Mouse (Mus musculus) cerebellum, postnatal 10 days (tissue): ENCODE measurements around the gene Tax1bp3.

ENCODE experiments used
- DNase-seq, 2 experiments: peaks; one replicate each; pipeline ENCODE4 v3.0.0; 2021; ENCODE audit warnings: mixed read lengths in 2 of 2

Tax1bp3 gene

GRCm38 (mm10) chr11:73176186-73176585, 697 bp upstream of the Tax1bp3 start:
- DNase-seq: no peak

- peak in 1 of 2 experiments; percentile 72 for DNase-seq
These were observed 609 bp downstream of the Tax1bp3 start for GRCm38 (mm10) chr11:73177509-73177875.

- peak in 1 of 2 experiments; percentile 39 for DNase-seq
These were observed 1.0 kb downstream of the Tax1bp3 start for GRCm38 (mm10) chr11:73177895-73178294.

- no peak for DNase-seq
These were observed 9.2 kb downstream of the Tax1bp3 start for GRCm38 (mm10) chr11:73185872-73186615.

- no peak for DNase-seq
These were observed 10.3 kb downstream of the Tax1bp3 start for GRCm38 (mm10) chr11:73187231-73187630.

- DNase-seq: peak; percentile 74 to 78
These were observed 16.2 kb downstream of the Tax1bp3 start for GRCm38 (mm10) chr11:73193047-73193446.

- DNase-seq: no peak
These were observed 17.6 kb downstream of the Tax1bp3 start for GRCm38 (mm10) chr11:73194444-73194843.

- DNase-seq: no peak
These were observed 21.3 kb downstream of the Tax1bp3 start for GRCm38 (mm10) chr11:73198190-73198589.

GRCm38 (mm10) chr11:73198603-73199229, 21.8 kb downstream of the Tax1bp3 start, which contains the start of gene Ctns:
Gene Ctns, minus strand, starts transcription at chr11:73199042.
- peak; percentile 86 to 88 for DNase-seq

- peak; percentile 98 for DNase-seq
These were observed 22.4 kb downstream of the Tax1bp3 start, which contains the start of gene Shpk for GRCm38 (mm10) chr11:73199230-73199712. Gene Shpk, plus strand, starts transcription at chr11:73199460.

- DNase-seq: no peak
These were observed 23.0 kb downstream of the Tax1bp3 start for GRCm38 (mm10) chr11:73199879-73200278.

- DNase-seq: no peak
These were observed 24.1 kb downstream of the Tax1bp3 start for GRCm38 (mm10) chr11:73201021-73201420.

- peak in 1 of 2 experiments; percentile 29 for DNase-seq
These were observed 24.7 kb downstream of the Tax1bp3 start for GRCm38 (mm10) chr11:73201597-73201996.

- DNase-seq: no peak
These were observed 27.0 kb downstream of the Tax1bp3 start for GRCm38 (mm10) chr11:73203895-73204294.

GRCm38 (mm10) chr11:73205194-73205593, 28.3 kb downstream of the Tax1bp3 start:
- no peak for DNase-seq

- no peak for DNase-seq
These were observed 30.7 kb downstream of the Tax1bp3 start for GRCm38 (mm10) chr11:73207621-73208020.

- peak; percentile 56 to 71 for DNase-seq
These were observed 37.1 kb downstream of the Tax1bp3 start for GRCm38 (mm10) chr11:73213956-73214355.

- DNase-seq: no peak
These were observed 42.8 kb downstream of the Tax1bp3 start for GRCm38 (mm10) chr11:73219671-73220070.

GRCm38 (mm10) chr11:73220651-73221050, 43.8 kb downstream of the Tax1bp3 start:
- DNase-seq: no peak

- no peak for DNase-seq
These were observed 46.0 kb downstream of the Tax1bp3 start for GRCm38 (mm10) chr11:73222846-73223245.

- DNase-seq: peak; percentile 23 to 26
These were observed 47.1 kb downstream of the Tax1bp3 start for GRCm38 (mm10) chr11:73223966-73224365.

- no peak for DNase-seq
These were observed 49.0 kb downstream of the Tax1bp3 start for GRCm38 (mm10) chr11:73225856-73226255.

GRCm38 (mm10) chr11:73228881-73229280, 52.0 kb downstream of the Tax1bp3 start:
- DNase-seq: no peak

- no peak for DNase-seq
These were observed 53.2 kb downstream of the Tax1bp3 start for GRCm38 (mm10) chr11:73230081-73230480.
